Mouse (Mus musculus) small intestine, adult 2 months (tissue): ENCODE data around the gene Ern1. TPM values are rescaled to one million over a fixed set of nuclear protein-coding genes. Genes with fewer than 3 reads are reported as not detected.

Source experiments
- H3K27ac ChIP-seq: fragments of 200-500 bp; 2 replicates; pipeline ENCODE4 v1.5.1; 2012; ENCODE audit warnings: low read depth, low read length, control low read depth, inconsistent platforms; ENCODE audit not compliant: insufficient read depth
- H3K27me3 ChIP-seq: fragments of 200-500 bp; 2 replicates; pipeline ENCODE4 v1.6.1; 2012; ENCODE audit warnings: mild to moderate bottlenecking, moderate library complexity, low read length, inconsistent platforms; ENCODE audit not compliant: control insufficient read depth, insufficient read depth
- H3K36me3 ChIP-seq: fragments of 200-500 bp; 2 replicates; pipeline ENCODE4 v1.6.1; 2012; ENCODE audit warnings: mild to moderate bottlenecking, low read length, control low read depth, inconsistent platforms; ENCODE audit not compliant: control insufficient read depth, insufficient read depth
- H3K4me1 ChIP-seq: fragments of 200-500 bp; 2 replicates; pipeline ENCODE4 v1.6.1; 2012; ENCODE audit warnings: low read length, inconsistent platforms, mixed read lengths; ENCODE audit not compliant: control insufficient read depth, insufficient read depth, insufficient read length
- H3K4me3 ChIP-seq: fragments of 200-500 bp; 2 replicates; pipeline ENCODE4 v1.5.1; 2012; ENCODE audit warnings: low read depth, mild to moderate bottlenecking, control low read depth, inconsistent platforms, low read length, moderate library complexity
- CTCF ChIP-seq: fragments of 200-500 bp; IDR thresholded peaks from 2 replicates; pipeline ENCODE4 v1.5.1; 2012; ENCODE audit warnings: low read depth, mild to moderate bottlenecking, control low read depth, inconsistent platforms, low read length, moderate library complexity, mixed read lengths; ENCODE audit not compliant: insufficient replicate concordance, insufficient read length; ENCODE audit errors: extremely low read depth
- POLR2A ChIP-seq: fragments of 200-500 bp; IDR thresholded peaks from 2 replicates; pipeline ENCODE4 v1.6.1; 2012; ENCODE audit warnings: low read depth, mild to moderate bottlenecking, control low read depth, inconsistent platforms, low read length, moderate library complexity
- WGBS: fragments of 180-500 bp; shearing (Covaris S2); methylation state at CpG from one replicate; pipeline ENCODE4 v1.1.7; 2018; 5-methylcytosine and 5-hydroxymethylcytosine counted together
- polyA plus RNA-seq: library from polyadenylated mRNA; depleted of rRNA; stranded (reverse); fragments of >200 nt; gene quantifications from 2 replicates; pipeline ENCODE4 v1.2.3, GENCODE M21; 2012

The Ern1 gene
- polyA plus RNA-seq, 1 experiment: 31.2 TPM

DNA sequence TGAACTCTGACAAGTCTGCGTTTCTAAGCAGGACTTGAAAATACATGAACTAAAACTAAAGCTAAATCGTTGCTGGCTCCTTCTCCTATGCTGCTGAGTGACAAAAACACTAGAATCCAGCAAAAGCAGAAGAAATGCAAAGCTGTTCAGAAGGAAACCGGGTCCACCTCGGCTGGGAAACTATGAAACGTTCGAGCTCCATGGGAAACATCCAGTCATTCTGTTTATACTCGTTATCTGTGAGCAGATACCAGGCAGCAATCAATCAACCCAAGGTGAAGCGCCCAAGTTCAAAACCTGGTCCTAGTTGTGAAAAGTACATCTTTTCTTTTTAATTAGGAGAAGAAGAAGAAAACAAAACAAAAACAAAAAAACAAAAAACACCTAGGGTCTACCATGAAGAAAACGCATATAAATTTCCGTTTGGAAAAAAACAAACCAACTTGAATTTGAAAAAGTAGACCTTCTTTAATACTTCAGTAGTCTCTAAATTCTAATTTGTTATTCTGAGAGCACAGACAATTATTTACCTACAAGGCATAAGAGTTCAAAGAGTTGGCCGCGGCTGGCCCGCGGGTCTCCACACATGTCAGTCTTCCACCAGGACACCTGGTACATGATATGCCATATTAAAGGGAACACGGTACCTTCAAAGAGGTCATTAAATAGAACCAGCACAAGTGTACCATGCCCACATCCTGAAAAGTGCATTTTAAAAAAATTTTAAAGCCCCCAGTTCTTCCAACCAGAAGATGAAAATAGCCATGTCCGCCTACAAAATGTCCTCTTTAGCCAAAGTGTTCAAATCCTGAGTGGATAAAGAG, 1.4 kb downstream of the Ern1 start:
- H3K27ac ChIP-seq: no peak overlapping the region
- 14% methylated on average over 16 of the region's 16 CpGs for WGBS
- H3K36me3 ChIP-seq: no peaks in the 10 kb centered on the region
- H3K4me1 ChIP-seq: peaks cover 12% of the 10 kb centered on the region; the same call in 1 of the 2 replicates
- H3K4me3 ChIP-seq: peak overlapping the region; percentile 55
- no peaks in the 10 kb centered on the region for H3K27me3 ChIP-seq
- TF ChIP-seq POLR2A: no peak
- no peak for TF ChIP-seq CTCF

DNA sequence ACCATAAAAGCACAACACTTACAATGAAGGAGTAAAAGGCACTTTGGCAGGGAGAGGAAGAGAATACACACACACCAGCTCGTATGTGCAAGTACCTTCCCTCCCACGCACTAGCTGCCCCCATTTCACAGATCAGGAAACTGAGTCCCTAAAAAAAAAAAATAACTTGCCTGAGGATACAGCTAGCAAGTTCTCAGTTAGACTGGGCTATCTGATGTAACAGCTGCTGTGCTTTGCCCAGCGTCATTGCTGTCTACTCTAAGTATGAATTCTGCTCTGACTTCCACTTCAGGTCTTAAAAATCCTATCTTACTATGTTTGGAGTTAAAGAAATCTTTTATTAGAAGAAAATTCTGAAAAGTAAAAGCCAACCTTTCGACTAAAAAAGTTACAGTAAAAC, 2.0 kb downstream of the Ern1 start:
- H3K27me3 ChIP-seq: no peaks in the 10 kb centered on the region
- H3K4me1 ChIP-seq: peaks cover 12% of the 10 kb centered on the region; the same call in 1 of the 2 replicates
- 50% methylated on average over 4 of the region's 4 CpGs for WGBS
- no peak overlapping the region for H3K27ac ChIP-seq
- TF ChIP-seq CTCF (no peak), POLR2A (no peak)
- H3K36me3 ChIP-seq: no peaks in the 10 kb centered on the region
- H3K4me3 ChIP-seq: no peak overlapping the region

DNA sequence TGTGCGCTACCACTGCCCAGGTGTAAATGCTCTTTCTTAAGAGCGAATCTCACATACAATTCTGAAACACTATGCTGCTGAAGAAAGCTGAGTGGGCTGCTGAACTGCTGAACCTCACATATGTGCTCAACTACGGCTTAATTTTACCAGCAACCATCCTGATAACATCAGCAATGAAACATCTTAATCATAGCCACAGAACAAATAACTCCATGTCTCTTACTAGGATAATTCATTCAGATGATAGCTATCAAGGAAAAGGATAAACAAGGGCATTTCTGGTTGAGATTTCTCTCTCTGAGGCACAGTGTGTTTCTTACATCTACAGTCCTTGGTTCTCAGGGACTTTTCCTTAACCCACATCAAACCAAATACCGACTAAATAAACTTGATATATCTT, 2.8 kb downstream of the Ern1 start:
- Histone ChIP-seq H3K27ac (no peak overlapping the region), H3K27me3 (no peaks in the 10 kb centered on the region), H3K4me3 (no peak overlapping the region), H3K36me3 (no peaks in the 10 kb centered on the region), H3K4me1 (peaks cover 17% of the 10 kb centered on the region; the same call in 1 of the 2 replicates)
- 71% methylated on average over 4 of the region's 4 CpGs for whole genome bisulfite sequencing
- no peak for TF ChIP-seq POLR2A
- TF ChIP-seq CTCF: no peak

DNA sequence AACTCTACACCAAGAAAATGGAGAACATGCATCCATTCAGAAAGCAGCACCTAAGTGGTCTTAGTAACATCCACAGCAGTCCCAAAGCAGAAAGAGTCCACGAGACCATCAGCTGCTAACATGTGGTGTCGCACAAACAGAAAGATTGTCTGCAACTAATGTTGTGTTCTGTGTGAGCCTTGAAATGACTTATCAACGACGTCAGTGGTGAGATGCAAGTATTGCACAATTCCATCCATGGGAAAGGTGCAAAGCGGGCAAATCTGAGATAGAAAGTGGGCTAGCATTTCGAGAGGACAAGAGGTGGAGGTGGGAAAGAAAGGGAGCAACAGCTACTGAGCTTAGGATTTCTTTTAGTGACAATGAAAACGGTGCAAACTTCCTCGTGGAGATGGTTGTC, 4.8 kb downstream of the Ern1 start:
- Histone ChIP-seq H3K27ac (no peak overlapping the region), H3K27me3 (no peaks in the 10 kb centered on the region), H3K36me3 (no peaks in the 10 kb centered on the region), H3K4me1 (peaks cover 16% of the 10 kb centered on the region), H3K4me3 (no peak overlapping the region)
- TF ChIP-seq POLR2A (no peak), CTCF (no peak)
- WGBS: 74% methylated on average over 8 of the region's 8 CpGs

DNA sequence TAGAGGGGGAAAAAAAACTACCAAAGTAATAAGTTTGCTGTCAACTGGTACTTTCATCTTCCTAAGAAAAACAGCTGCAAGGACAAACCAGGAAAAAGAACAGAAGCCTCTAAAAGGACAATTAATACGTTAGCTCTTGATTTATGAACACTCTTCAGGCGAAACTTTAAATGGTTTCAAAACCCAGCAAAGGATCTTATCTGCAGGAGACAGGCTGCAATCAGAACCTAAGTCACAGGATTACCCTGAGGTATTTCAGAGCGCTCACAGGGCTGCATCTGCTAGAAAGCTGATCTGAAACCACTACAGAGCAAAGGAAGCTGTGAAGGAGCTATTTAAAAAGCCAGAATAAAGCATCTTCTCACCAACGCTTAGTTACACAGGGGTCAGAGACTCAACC, 6.0 kb downstream of the Ern1 start:
- Histone ChIP-seq H3K27ac (no peak overlapping the region), H3K4me3 (no peak overlapping the region), H3K4me1 (peaks cover 16% of the 10 kb centered on the region), H3K36me3 (no peaks in the 10 kb centered on the region), H3K27me3 (no peaks in the 10 kb centered on the region)
- 46% methylated on average over 4 of the region's 4 CpGs for WGBS
- TF ChIP-seq CTCF (no peak), POLR2A (no peak)

DNA sequence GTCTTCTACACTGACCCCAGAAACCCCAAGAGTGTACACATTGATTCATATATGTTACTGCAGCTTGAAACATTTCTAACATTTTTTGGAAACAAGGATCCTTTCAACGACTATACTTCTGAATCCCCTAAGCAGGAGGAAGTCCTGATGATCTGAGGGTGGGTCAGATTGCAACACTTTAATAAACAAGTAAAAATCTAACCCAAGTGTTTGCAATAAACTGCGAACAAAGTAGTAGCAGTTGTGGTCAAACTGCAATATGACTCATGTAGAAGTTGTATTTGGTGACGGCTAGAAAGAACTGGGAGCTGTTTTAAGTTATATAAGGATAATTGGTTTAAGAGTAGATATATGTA, 7.1 kb downstream of the Ern1 start:
- no peak overlapping the region for H3K4me3 ChIP-seq
- TF ChIP-seq POLR2A (no peak), CTCF (no peak)
- peaks cover 15% of the 10 kb centered on the region for H3K4me1 ChIP-seq
- H3K36me3 ChIP-seq: no peaks in the 10 kb centered on the region
- H3K27ac ChIP-seq: peak overlapping the region; percentile 33; the same call in 1 of the 2 replicates
- no peaks in the 10 kb centered on the region for H3K27me3 ChIP-seq
- 53% methylated on average over 3 of the region's 3 CpGs for WGBS

DNA sequence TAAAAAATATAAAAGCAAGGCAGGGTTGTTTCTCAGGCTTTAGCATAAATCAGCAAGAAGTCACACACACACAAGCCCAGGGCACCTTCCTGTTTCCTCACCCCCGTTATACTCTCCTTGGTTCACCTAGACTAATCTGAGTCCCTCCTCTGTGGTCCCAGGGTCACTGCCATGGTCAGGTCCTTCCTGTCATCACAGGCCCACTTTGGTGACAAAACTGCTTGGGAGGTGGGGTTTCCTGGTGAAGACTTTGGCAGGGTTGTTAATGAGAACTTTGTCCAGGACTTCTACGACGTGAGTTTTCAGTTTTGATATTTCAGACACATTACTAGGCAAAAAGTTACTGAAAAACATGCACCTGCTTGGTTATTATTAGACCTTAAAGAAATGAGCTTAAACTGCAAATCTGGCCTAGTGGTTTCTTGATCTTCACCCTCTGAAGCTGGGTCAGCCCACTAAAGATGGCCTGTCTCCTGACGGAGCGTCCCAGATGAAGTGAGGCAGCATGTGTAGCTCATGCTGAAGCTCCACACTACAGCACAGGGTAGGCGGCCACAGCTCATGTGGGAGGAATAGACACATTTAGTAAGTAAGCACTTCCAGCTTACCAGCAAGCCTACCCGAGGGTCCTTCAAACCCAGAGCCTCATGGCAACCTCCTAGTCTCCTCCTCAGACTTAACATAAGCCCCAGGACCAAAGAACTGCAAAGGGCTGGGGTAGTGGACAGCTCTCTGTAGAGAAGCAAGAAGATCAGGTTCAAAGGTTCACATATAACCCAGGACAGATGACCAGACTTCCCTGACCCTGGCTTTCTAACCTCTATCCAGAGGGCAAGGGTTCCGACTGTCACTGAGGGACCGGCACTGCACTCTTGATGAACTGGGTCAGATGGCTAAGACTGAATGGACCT, 7.8 kb downstream of the Ern1 start:
- no peak for TF ChIP-seq CTCF
- no peaks in the 10 kb centered on the region for H3K27me3 ChIP-seq
- peak overlapping the region; percentile 33 for H3K27ac ChIP-seq
- H3K4me3 ChIP-seq: no peak overlapping the region
- WGBS: 57% methylated on average over 9 of the region's 9 CpGs
- peaks cover 16% of the 10 kb centered on the region for H3K4me1 ChIP-seq
- H3K36me3 ChIP-seq: no peaks in the 10 kb centered on the region
